Mouse (Mus musculus) thymus, adult 18-20 months (tissue): ENCODE measurements around the gene Zfp330.

ENCODE experiments used
- DNase-seq, 2 experiments: peaks; one replicate each; pipeline ENCODE4 v3.0.0; 2022; ENCODE audit warnings: mixed read lengths in 2 of 2

The Zfp330 gene

DNA sequence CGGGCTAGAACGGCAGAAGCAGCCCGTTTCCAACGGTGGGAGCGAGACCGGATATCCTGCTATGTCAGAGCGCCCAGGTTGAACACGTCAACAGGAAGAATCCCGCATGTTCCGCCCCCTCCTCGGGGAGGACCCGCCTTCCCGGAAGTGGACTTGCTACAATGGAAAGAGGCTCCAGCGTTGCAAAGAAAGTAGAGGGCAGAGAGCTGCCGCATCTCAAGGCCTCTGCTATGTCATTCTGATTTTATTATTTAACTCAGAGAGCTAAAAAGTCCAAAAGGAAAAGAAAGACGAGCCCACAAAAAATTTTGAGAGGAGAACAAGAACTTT, at the start of gene Zfp330:
Gene Zfp330 (minus strand): TSS at position 68 of the 330 bp plus-strand sequence.
- DNase-seq: peak; percentile 92 to 95

DNA sequence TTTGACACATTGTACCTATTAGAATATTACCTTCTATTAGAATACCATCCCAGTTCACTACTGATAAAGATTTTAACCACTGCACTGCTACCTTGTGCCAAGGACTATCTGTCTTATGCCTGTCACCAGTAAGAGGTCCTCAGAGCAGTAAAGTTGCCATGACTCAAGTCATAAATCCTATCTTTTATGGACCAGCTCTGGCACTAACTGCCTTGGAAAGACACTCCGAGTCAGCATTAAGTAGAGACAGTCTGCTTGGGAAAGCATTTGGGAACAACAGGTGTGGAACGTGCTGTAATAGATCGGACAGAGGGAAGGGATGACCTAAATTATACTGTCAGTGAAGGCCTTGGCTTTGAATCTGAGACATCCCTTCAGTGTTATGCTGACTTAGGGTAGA, 4.0 kb upstream of the Zfp330 start:
- DNase-seq: no peak

DNA sequence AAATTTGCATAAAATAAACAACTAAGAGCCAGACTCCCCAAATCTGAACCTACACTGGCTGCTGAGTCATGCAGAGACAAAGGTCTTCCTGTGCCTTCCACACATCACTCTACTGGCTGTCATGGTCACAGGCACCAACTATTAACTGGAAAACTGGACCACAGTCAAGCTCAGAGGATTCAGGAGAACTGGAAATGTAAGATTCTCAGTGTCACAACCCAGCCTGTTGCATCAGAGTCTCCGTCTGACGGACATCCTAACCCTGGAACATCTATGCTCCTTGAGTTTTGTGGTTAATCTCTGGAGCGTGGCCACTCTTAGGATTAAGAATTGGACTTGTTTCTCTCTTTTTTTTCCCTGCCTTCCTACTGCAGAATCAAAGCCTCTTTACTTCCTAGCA, 3.4 kb upstream of the Zfp330 start:
- no peak for DNase-seq

DNA sequence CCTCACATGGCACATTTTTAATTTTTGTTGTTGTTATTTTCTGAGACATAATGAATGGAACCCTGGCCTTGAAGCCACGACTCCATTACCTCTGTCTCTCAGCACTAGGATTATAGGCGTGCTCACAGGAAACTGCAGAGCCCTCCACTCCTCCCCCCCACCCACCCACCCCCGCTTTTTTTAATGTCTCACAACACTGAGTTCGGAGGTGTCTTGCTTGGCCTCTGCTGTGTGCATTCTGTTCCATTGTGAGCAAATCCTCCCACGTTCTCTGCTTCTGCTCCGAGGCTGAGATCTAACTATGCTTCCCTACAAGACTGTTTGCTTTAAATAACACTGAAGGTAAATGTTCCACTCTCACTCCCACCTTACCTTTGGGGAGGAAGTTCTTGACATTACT, 522 bp upstream of the Zfp330 start:
- DNase-seq: peak in 1 of 2 experiments; percentile 14

DNA sequence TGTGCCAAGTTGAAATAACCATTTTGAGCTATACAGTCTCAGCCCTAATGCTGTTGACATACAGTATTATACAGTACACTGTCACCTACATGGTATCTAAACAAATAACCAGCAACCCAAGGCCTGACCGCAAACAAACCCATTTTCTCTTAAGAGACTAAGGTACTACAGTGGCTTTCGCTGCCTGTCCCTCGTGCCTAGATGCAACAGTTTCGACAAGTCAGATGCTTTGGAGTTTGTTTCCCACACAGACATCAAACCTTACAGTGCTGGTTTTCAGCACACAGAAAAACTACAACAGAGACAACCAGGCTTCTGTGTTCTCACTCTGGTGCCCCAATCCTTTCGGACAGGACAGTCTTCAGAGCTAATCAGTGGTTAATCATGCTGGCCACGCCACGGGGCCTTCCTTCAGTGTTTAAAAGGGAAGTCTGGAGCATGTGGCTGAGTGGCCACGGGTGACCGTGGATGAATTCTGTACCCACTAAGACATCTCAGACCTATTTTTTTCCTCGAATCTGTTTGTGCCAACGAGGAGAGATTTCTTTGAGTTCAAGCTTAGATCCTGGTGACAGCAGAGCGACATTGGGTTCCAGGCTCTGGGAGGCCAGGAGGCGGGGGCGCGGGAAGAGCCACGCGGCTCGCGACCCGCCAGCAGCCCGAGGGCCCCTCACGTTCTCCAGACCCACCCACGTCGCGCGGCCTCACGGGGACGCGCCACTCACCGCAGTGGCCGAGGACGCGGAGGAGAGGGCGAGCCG, 448 bp downstream of the Zfp330 start:
- DNase-seq: peak in 1 of 2 experiments; percentile 13

DNA sequence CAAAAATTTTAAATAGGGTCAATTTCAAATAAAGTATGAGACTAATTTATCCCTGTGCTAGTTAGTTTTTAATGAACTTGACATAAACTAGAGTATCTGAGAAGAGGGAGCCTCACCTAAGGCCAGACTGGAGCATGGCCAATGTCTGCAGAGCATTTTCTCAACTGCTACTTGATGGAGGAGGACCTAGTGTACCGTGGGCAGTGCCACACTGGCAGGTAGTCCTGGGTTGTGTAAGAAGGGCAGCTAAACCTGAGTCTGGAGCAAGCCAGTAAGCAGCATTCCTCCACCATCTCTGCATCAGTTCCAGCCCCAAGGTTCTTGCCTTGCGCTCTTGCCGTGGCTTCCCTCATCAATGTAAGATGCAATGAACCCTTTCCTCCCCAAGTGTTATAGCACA, 3.1 kb downstream of the Zfp330 start:
- DNase-seq: no peak

DNA sequence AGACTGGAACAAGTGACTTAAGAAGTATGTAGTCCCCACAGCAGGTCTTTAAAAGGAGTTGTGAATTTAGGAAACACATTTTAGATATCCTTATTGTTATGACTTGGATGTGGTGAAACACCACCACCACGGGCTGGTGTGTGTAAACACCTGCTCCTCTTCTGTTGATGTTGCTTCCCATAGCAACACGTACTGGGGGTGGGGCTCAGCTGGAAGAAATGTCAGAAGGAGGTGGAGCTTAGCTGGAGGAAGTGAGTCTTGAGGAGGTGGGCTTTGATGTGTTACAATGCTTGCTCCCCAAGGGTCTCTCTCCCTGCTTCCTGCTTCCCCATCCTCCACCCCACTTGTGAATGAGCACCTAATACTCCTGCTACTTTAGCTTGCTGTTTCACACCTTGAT, 14.9 kb downstream of the Zfp330 start:
- DNase-seq: peak; percentile 60 to 74

DNA sequence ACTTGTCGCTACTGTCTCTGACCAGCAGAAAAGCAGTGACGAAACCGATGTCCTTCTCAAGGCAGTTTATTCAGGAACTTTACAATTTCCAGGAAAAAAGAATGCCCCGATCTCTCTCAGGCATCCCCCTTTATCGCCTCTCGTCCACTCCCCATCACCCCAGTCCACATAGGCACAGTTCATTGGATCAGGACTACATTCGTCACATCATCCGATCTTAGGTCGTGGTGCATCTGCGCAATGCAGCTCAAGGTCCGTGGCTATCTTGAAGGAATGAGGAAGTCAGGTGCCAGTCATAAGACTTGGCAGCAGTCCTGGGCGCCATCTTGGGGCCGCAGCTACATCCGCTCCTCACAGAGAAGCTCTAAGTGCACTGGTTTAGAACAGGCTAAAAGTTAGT, 19.0 kb downstream of the Zfp330 start:
- no peak for DNase-seq

DNA sequence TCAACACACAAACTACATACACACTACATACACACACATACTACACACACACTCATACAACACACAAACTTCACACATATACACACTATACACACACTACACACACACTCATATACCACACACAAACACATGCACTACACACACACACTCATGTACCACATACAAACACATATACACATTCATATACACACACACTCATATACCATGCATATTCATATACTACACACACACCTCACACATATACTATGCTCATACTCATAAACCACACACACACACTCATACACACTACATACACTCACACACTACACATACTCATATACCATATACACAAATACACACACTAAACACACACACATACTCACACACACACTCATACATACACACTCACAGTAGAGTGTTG, 27.3 kb downstream of the Zfp330 start:
- DNase-seq: no peak

DNA sequence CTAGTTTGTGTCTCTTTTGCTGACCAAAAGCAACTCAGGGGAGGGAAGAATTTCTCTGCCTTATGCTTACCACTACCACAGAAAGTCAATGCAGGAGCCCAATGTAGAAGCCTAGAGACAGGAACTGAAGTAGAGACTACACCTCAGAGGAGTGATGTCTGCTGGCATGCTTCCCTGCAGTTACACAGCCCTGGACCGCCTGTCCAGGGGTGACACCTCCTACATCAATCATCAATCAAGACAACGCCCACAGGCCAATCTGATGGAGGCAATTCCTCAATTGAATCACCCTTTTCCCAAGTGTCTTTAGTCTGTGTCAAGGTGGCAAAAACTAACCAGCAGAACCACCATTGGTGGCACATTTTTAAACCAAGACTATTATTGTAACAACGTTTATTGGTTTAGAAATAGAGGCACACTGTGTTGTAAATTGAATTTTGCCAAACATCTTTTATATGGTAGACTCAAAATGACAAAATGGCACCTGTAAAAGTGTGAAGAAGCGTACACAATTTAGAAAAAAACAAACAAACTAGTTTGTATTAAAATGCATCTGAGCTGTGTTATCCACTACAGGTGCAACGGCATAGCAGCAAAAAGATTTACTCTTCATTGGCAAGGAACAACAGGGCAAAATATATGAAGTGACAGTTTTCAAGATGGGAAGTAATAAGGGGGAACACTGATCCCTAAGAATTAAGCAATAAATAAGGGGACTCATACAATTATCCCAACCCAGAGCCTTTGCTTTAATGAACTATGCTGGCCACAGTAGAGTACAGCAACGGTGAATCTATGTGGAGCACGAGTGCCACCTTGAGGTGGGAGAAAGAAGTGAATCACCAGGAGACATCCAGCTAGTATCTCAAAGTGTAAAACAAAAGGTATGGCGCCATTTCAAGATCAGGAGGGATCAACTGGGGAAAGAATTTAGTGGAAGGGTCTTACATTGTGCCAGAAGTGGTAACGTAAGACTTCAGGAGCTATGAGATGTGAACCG, 29.8 kb downstream of the Zfp330 start:
- peak; percentile 14 to 15 for DNase-seq
